Mouse (Mus musculus): Measurements from ENCODE around the gene Fam118a. TPM values are rescaled to one million over a fixed set of nuclear protein-coding genes. Genes with fewer than 3 reads are reported as not detected.
A peak's percentile ranks its signal among the peaks of the same experiment; 100 is the strongest.
"Not testable (repeated sequence)": the region's sequence is repeated elsewhere in the genome, so short reads cannot be mapped to it uniquely, and the experiment has no call there.

Gene Fam118a
- total and polyA plus RNA-seq, 2 experiments from 2014 or later = 18.2 to 30.3 TPM

- Histone ChIP-seq H3K4me1 (ENCODE audit: insufficient read depth, low read length) (0 out of 2 replicates have a peak, but pooled peaks cover 8% of the 10 kb centered on the region), H3K9me3 (ENCODE audit: low read length) (no peaks in the 10 kb centered on the region), H3K4me3 (ENCODE audit: low read length) (no peak overlapping the region), H3K27me3 (ENCODE audit: insufficient read depth, low read length) (no peaks in the 10 kb centered on the region), H3K9ac (replicated peaks; ENCODE audit: low read length) (no peak overlapping the region), H3K27ac (no peak overlapping the region), H3K4me2 (ENCODE audit: low read depth, low read length) (no peak overlapping the region), H3K36me3 (ENCODE audit: insufficient read depth, low read length) (no peaks in the 10 kb centered on the region)
- WGBS = 44% methylated on average over 3 of the region's 3 CpGs
- no peak for ATAC-seq
- DNase-seq (ENCODE audit: low spot score) = peak; percentile 60
- TF ChIP-seq CTCF (IDR thresholded peaks at IDR 0.05; ENCODE audit: low read depth) = no peak
Measured at GRCm38 (mm10) chr15:85031866-85032265, 3.1 kb downstream of the Fam118a start.

GRCm38 (mm10) chr15:85033916-85034315 lies 5.2 kb downstream of the Fam118a start:
- 62% methylated on average over 7 of the region's 7 CpGs for WGBS

GRCm38 (mm10) chr15:85036566-85037342 lies 8.0 kb downstream of the Fam118a start:
- WGBS = under 1% methylated on average over 56 of the region's 75 CpGs
- Histone ChIP-seq H3K9me3 (ENCODE audit: low read length) (no peaks in the 10 kb centered on the region), H3K4me2 (ENCODE audit: low read depth, low read length) (peak overlapping the region; percentile 93), H3K4me1 (ENCODE audit: insufficient read depth, low read length) (peaks cover 19% of the 10 kb centered on the region), H3K36me3 (ENCODE audit: insufficient read depth, low read length) (no peaks in the 10 kb centered on the region), H3K4me3 (ENCODE audit: low read length) (peak overlapping the region; percentile 80), H3K9ac (replicated peaks; ENCODE audit: low read length) (peak overlapping the region; percentile 85), H3K27me3 (ENCODE audit: insufficient read depth, low read length) (no peaks in the 10 kb centered on the region), H3K27ac (peak overlapping the region; percentile 76)
- DNase-seq (ENCODE audit: low spot score) (peak; percentile 99), ATAC-seq (peak; percentile 96)
- no peak for TF ChIP-seq CTCF (IDR thresholded peaks at IDR 0.05; ENCODE audit: low read depth)

More at GRCm38 (mm10) chr15:85033916-85034315, 5.2 kb downstream of the Fam118a start:
- not testable (repeated sequence) for H3K9ac ChIP-seq (replicated peaks; ENCODE audit: low read length); H3K9me3 ChIP-seq (ENCODE audit: low read length); H3K36me3 ChIP-seq (ENCODE audit: insufficient read depth, low read length); ATAC-seq; DNase-seq (ENCODE audit: low spot score); H3K4me2 ChIP-seq (ENCODE audit: low read depth, low read length); H3K27me3 ChIP-seq (ENCODE audit: insufficient read depth, low read length); H3K27ac ChIP-seq; H3K4me3 ChIP-seq (ENCODE audit: low read length)
- peaks cover 19% of the 10 kb centered on the region for H3K4me1 ChIP-seq (ENCODE audit: insufficient read depth, low read length)

GRCm38 (mm10) chr15:85037343-85037690 lies 8.6 kb downstream of the Fam118a start:
- H3K4me2 ChIP-seq (ENCODE audit: low read depth, low read length) = peak overlapping the region; percentile 93
- H3K9me3 ChIP-seq (ENCODE audit: low read length) = no peaks in the 10 kb centered on the region
- H3K27ac ChIP-seq = peak overlapping the region; percentile 76; the same call in 1 of the 2 replicates
- no peaks in the 10 kb centered on the region for H3K27me3 ChIP-seq (ENCODE audit: insufficient read depth, low read length)
- H3K4me1 ChIP-seq (ENCODE audit: insufficient read depth, low read length) = peaks cover 19% of the 10 kb centered on the region
- H3K36me3 ChIP-seq (ENCODE audit: insufficient read depth, low read length) = no peaks in the 10 kb centered on the region
- peak overlapping the region; percentile 85 for H3K9ac ChIP-seq (replicated peaks; ENCODE audit: low read length)
- ATAC-seq (no peak), DNase-seq (ENCODE audit: low spot score) (peak; percentile 20)
- peak overlapping the region; percentile 80 for H3K4me3 ChIP-seq (ENCODE audit: low read length)
- 5% methylated on average over 8 of the region's 8 CpGs for WGBS
- TF ChIP-seq CTCF (IDR thresholded peaks at IDR 0.05; ENCODE audit: low read depth) = no peak

GRCm38 (mm10) chr15:85041546-85042225 lies 12.9 kb downstream of the Fam118a start:
- Histone ChIP-seq H3K4me3 (ENCODE audit: low read length) (no peak overlapping the region), H3K27ac (peak overlapping the region; percentile 81), H3K4me2 (ENCODE audit: low read depth, low read length) (no peak overlapping the region), H3K4me1 (ENCODE audit: insufficient read depth, low read length) (peaks cover 16% of the 10 kb centered on the region), H3K36me3 (ENCODE audit: insufficient read depth, low read length) (peaks cover 7% of the 10 kb centered on the region), H3K27me3 (ENCODE audit: insufficient read depth, low read length) (no peaks in the 10 kb centered on the region), H3K9ac (replicated peaks; ENCODE audit: low read length) (peak overlapping the region; percentile 24; the same call in 1 of the 2 replicates), H3K9me3 (ENCODE audit: low read length) (no peaks in the 10 kb centered on the region)
- DNase-seq (ENCODE audit: low spot score) (no peak), ATAC-seq (peak; percentile 42; the same call in 1 of the 2 replicates)
- no peak for TF ChIP-seq CTCF (IDR thresholded peaks at IDR 0.05; ENCODE audit: low read depth)
- WGBS = 48% methylated on average over 10 of the region's 10 CpGs

GRCm38 (mm10) chr15:85042361-85042954 lies 13.7 kb downstream of the Fam118a start:
- 5% methylated on average over 4 of the region's 4 CpGs for WGBS
- Histone ChIP-seq H3K27me3 (ENCODE audit: insufficient read depth, low read length) (no peaks in the 10 kb centered on the region), H3K27ac (peak overlapping the region; percentile 81), H3K4me3 (ENCODE audit: low read length) (no peak overlapping the region), H3K9ac (replicated peaks; ENCODE audit: low read length) (no peak overlapping the region; the same call in 1 of the 2 replicates), H3K9me3 (ENCODE audit: low read length) (no peaks in the 10 kb centered on the region), H3K4me1 (ENCODE audit: insufficient read depth, low read length) (peaks cover 13% of the 10 kb centered on the region), H3K36me3 (ENCODE audit: insufficient read depth, low read length) (peaks cover 15% of the 10 kb centered on the region), H3K4me2 (ENCODE audit: low read depth, low read length) (0 out of 2 replicates have a peak overlapping the region, but pooled peaks have one; percentile 24)
- peak; percentile 90 for DNase-seq (ENCODE audit: low spot score)
- ATAC-seq = peak; percentile 93
- peak; percentile 79 for TF ChIP-seq CTCF (IDR thresholded peaks at IDR 0.05; ENCODE audit: low read depth)

Measured in hindbrain, postnatal 0 days (tissue).